Mouse (Mus musculus) stomach, embryonic 14.5 days (tissue): ENCODE data around the gene Aoc1. TPM values are rescaled to one million over a fixed set of nuclear protein-coding genes. Genes with fewer than 3 reads are reported as not detected.

ENCODE experiments used
- ATAC-seq: fragments of 200-750 bp; cut with Nextera tagmentation; 2 replicates; pipeline ENCODE4 v1.8.0; 2017; ENCODE audit warnings: low read depth, moderate TSS enrichment; ENCODE audit not compliant: insufficient number of reproducible peaks, insufficient read depth, low FRiP score
- H3K27ac ChIP-seq: fragments of 300-500 bp; sonication (generic); 2 replicates; pipeline ENCODE4 v1.5.1; 2014; ENCODE audit warnings: mild to moderate bottlenecking, low read length, moderate library complexity, mixed read lengths
- H3K27me3 ChIP-seq: fragments of 300-500 bp; sonication (generic); 2 replicates; pipeline ENCODE4 v1.6.1; 2014; ENCODE audit warnings: low read length, control low read depth, mixed read lengths; ENCODE audit not compliant: control insufficient read depth, insufficient read depth
- H3K36me3 ChIP-seq: fragments of 300-500 bp; sonication (generic); 2 replicates; pipeline ENCODE4 v1.6.1; 2014; ENCODE audit warnings: mild to moderate bottlenecking, control low read depth, low read length, moderate library complexity, mixed read lengths; ENCODE audit not compliant: control insufficient read depth, insufficient read depth
- H3K4me1 ChIP-seq: fragments of 300-500 bp; sonication (generic); 2 replicates; pipeline ENCODE4 v1.6.1; 2014; ENCODE audit warnings: low read length, control low read depth, mixed read lengths; ENCODE audit not compliant: control insufficient read depth, insufficient read depth
- H3K4me2 ChIP-seq: fragments of 300-500 bp; sonication (generic); replicated peaks from 2 replicates; pipeline ENCODE4 v1.6.1; 2014; ENCODE audit warnings: low read depth, low read length, control low read depth
- H3K4me3 ChIP-seq: fragments of 300-500 bp; sonication (generic); 2 replicates; pipeline ENCODE4 v1.5.1; 2014; ENCODE audit warnings: low read depth, low read length, control low read depth
- H3K9ac ChIP-seq: fragments of 300-500 bp; sonication (generic); replicated peaks from 2 replicates; pipeline ENCODE4 v1.6.1; 2014; ENCODE audit warnings: low read depth, mild to moderate bottlenecking, control low read depth, low read length, moderate library complexity, mixed read lengths
- H3K9me3 ChIP-seq: fragments of 300-500 bp; sonication (generic); 2 replicates; pipeline ENCODE4 v1.6.1; 2016; ENCODE audit warnings: low read depth, low read length, control low read depth; ENCODE audit not compliant: control insufficient read depth
- WGBS: fragments of 180-500 bp; shearing (Covaris S2); extraction: QIAGEN DNeasy Blood & Tissue Kit; methylation state at CpG from one replicate; pipeline ENCODE4 v1.1.7; 2014; 5-methylcytosine and 5-hydroxymethylcytosine counted together
- polyA plus RNA-seq: library from polyadenylated mRNA; unstranded; fragments of >200 nt; fragmentation: Nextera tagmentation; extraction: Ambion mirVana; gene quantifications from 2 replicates; pipeline ENCODE4 v1.2.1, GENCODE M21; 2014

Gene Aoc1
- polyA plus RNA-seq, result 0.18 TPM in 1 of 2 replicates, not detected in the other

- Histone ChIP-seq H3K36me3 (no peaks in the 10 kb centered on the region), H3K4me3 (no peak within 1 kb of the TSS), H3K27me3 (no peaks in the 10 kb centered on the region), H3K4me1 (no peaks in the 10 kb centered on the region), H3K9ac (no peak within 1 kb of the TSS), H3K4me2 (no peak within 1 kb of the TSS), H3K27ac (no peak within 1 kb of the TSS), H3K9me3 (no peaks in the 10 kb centered on the region)
- 78% methylated on average over 5 of the region's 5 CpGs for WGBS
- no peak for ATAC-seq
Measured at GRCm38 (mm10) chr6:48872596-48872995, at the start of gene Aoc1. Aoc1 (plus strand) TSS chr6:48872896.

- 55% methylated on average over 7 of the region's 7 CpGs for WGBS
- ATAC-seq, result no peak
Measured at GRCm38 (mm10) chr6:48825016-48825415, 47.7 kb upstream of the Aoc1 start.

GRCm38 (mm10) chr6:48828976-48829375 lies 43.7 kb upstream of the Aoc1 start:
- ATAC-seq, result no peak
- Histone ChIP-seq H3K4me2 (no peak overlapping the region), H3K27ac (no peak overlapping the region), H3K36me3 (peaks cover 10% of the 10 kb centered on the region; the same call in 1 of the 2 replicates), H3K27me3 (no peaks in the 10 kb centered on the region), H3K4me3 (no peak overlapping the region), H3K9ac (no peak overlapping the region), H3K4me1 (peaks cover 12% of the 10 kb centered on the region; the same call in 1 of the 2 replicates), H3K9me3 (no peaks in the 10 kb centered on the region)
- 54% methylated on average over 1 of the region's 1 CpGs for WGBS

More at GRCm38 (mm10) chr6:48825016-48825415, 47.7 kb upstream of the Aoc1 start:
- H3K9me3 ChIP-seq, result no peaks in the 10 kb centered on the region
- peaks cover 12% of the 10 kb centered on the region; the same call in 1 of the 2 replicates for H3K4me1 ChIP-seq
- H3K27ac ChIP-seq, result no peak overlapping the region
- no peaks in the 10 kb centered on the region for H3K27me3 ChIP-seq
- H3K36me3 ChIP-seq, result no peaks in the 10 kb centered on the region
- H3K4me2 ChIP-seq, result no peak overlapping the region
- no peak overlapping the region for H3K4me3 ChIP-seq
- no peak overlapping the region for H3K9ac ChIP-seq

- H3K9ac ChIP-seq, result no peak overlapping the region
- H3K27me3 ChIP-seq, result no peaks in the 10 kb centered on the region
- H3K4me2 ChIP-seq, result no peak overlapping the region
- ATAC-seq, result no peak
- H3K9me3 ChIP-seq, result no peaks in the 10 kb centered on the region
- no peak overlapping the region for H3K27ac ChIP-seq
- H3K4me1 ChIP-seq, result 0 out of 2 replicates have a peak, but pooled peaks cover 7% of the 10 kb centered on the region
- no peak overlapping the region for H3K4me3 ChIP-seq
- peaks cover 17% of the 10 kb centered on the region for H3K36me3 ChIP-seq
Measured at GRCm38 (mm10) chr6:48829651-48830050, 43.0 kb upstream of the Aoc1 start.

GRCm38 (mm10) chr6:48830241-48830640 lies 42.5 kb upstream of the Aoc1 start:
- Histone ChIP-seq H3K27me3 (no peaks in the 10 kb centered on the region), H3K9ac (no peak overlapping the region), H3K36me3 (peaks cover 23% of the 10 kb centered on the region), H3K9me3 (no peaks in the 10 kb centered on the region), H3K4me2 (no peak overlapping the region), H3K27ac (no peak overlapping the region), H3K4me1 (0 out of 2 replicates have a peak, but pooled peaks cover 7% of the 10 kb centered on the region), H3K4me3 (no peak overlapping the region)
- 38% methylated on average over 1 of the region's 1 CpGs for WGBS
- ATAC-seq, result no peak

GRCm38 (mm10) chr6:48831141-48831540 lies 41.6 kb upstream of the Aoc1 start:
- Histone ChIP-seq H3K9ac (no peak overlapping the region), H3K4me1 (0 out of 2 replicates have a peak, but pooled peaks cover 7% of the 10 kb centered on the region), H3K9me3 (no peaks in the 10 kb centered on the region), H3K27ac (no peak overlapping the region), H3K4me3 (no peak overlapping the region), H3K4me2 (no peak overlapping the region), H3K27me3 (no peaks in the 10 kb centered on the region), H3K36me3 (peaks cover 27% of the 10 kb centered on the region)
- ATAC-seq, result no peak
- 82% methylated on average over 5 of the region's 5 CpGs for WGBS

GRCm38 (mm10) chr6:48832426-48832825 lies 40.3 kb upstream of the Aoc1 start:
- WGBS, result 90% methylated on average over 1 of the region's 1 CpGs

GRCm38 (mm10) chr6:48833515-48833914 lies 39.2 kb upstream of the Aoc1 start:
- Histone ChIP-seq H3K4me1 (peaks cover 10% of the 10 kb centered on the region; the same call in 1 of the 2 replicates), H3K9ac (no peak overlapping the region), H3K9me3 (no peaks in the 10 kb centered on the region), H3K4me3 (no peak overlapping the region), H3K27me3 (no peaks in the 10 kb centered on the region), H3K36me3 (peaks cover 42% of the 10 kb centered on the region), H3K4me2 (no peak overlapping the region), H3K27ac (no peak overlapping the region)
- 98% methylated on average over 4 of the region's 4 CpGs for WGBS
- no peak for ATAC-seq

More at GRCm38 (mm10) chr6:48832426-48832825, 40.3 kb upstream of the Aoc1 start:
- H3K27ac ChIP-seq, result no peak overlapping the region
- no peaks in the 10 kb centered on the region for H3K9me3 ChIP-seq
- ATAC-seq, result no peak
- H3K4me1 ChIP-seq, result 0 out of 2 replicates have a peak, but pooled peaks cover 7% of the 10 kb centered on the region
- H3K9ac ChIP-seq, result no peak overlapping the region
- no peak overlapping the region for H3K4me3 ChIP-seq
- H3K4me2 ChIP-seq, result no peak overlapping the region
- H3K36me3 ChIP-seq, result peaks cover 33% of the 10 kb centered on the region
- no peaks in the 10 kb centered on the region for H3K27me3 ChIP-seq

GRCm38 (mm10) chr6:48835241-48835640 lies 37.5 kb upstream of the Aoc1 start:
- Histone ChIP-seq H3K4me2 (no peak overlapping the region), H3K4me1 (peaks cover 18% of the 10 kb centered on the region), H3K36me3 (peaks cover 42% of the 10 kb centered on the region), H3K27ac (no peak overlapping the region), H3K4me3 (no peak overlapping the region), H3K9ac (no peak overlapping the region), H3K9me3 (no peaks in the 10 kb centered on the region), H3K27me3 (no peaks in the 10 kb centered on the region)
- ATAC-seq, result no peak
- WGBS, result 86% methylated on average over 5 of the region's 5 CpGs
